Mouse (Mus musculus) myocyte (in vitro differentiated cells): ENCODE results near the gene Espn. TPM values are rescaled to one million over a fixed set of nuclear protein-coding genes. Genes with fewer than 3 reads are reported as not detected.

Source experiments
- H3K27me3 ChIP-seq: one replicate; pipeline ENCODE4 v1.6.1; 2011; ENCODE audit not compliant: control insufficient read depth, insufficient read depth, insufficient read length
- H3K36me3 ChIP-seq: one replicate; pipeline ENCODE4 v1.6.1; 2011; ENCODE audit not compliant: control insufficient read depth, insufficient read depth
- H3K4me2 ChIP-seq: one replicate; pipeline ENCODE4 v1.6.1; 2011; ENCODE audit warnings: low read depth, control low read depth
- H3K4me3 ChIP-seq: one replicate; pipeline ENCODE4 v1.5.1; 2011; ENCODE audit warnings: mild to moderate bottlenecking, control low read depth, moderate library complexity
- H3K79me2 ChIP-seq: one replicate; pipeline ENCODE4 v1.6.1; 2011; ENCODE audit not compliant: control insufficient read depth, insufficient read depth
- H3ac ChIP-seq: one replicate; pipeline ENCODE4 v1.6.1; 2011; ENCODE audit not compliant: control insufficient read depth, insufficient read length
- CEBPB ChIP-seq: IDR thresholded peaks from 2 replicates; pipeline ENCODE4 v1.6.1; 2011; ENCODE audit warnings: mild to moderate bottlenecking, moderate library complexity; ENCODE audit not compliant: poor library complexity, insufficient read depth, severe bottlenecking
- E2F4 ChIP-seq: IDR thresholded peaks from one replicate; pipeline ENCODE4 v1.6.1; 2011; ENCODE audit warnings: mild to moderate bottlenecking, control low read depth, moderate library complexity; ENCODE audit not compliant: insufficient read depth
- MAX ChIP-seq: IDR thresholded peaks from one replicate; pipeline ENCODE4 v1.6.1; 2011; ENCODE audit warnings: low read depth, mild to moderate bottlenecking, control low read depth
- MYOD1 ChIP-seq, 3 experiments: IDR thresholded peaks; one replicate each; pipeline ENCODE4 v1.6.1; 2011; ENCODE audit warnings: control low read depth in 2 of 3, low read depth in 2 of 3, mild to moderate bottlenecking in 2 of 3, moderate library complexity in 1 of 3; ENCODE audit not compliant: insufficient read length in 2 of 3, control insufficient read depth in 1 of 3
- MYOG ChIP-seq, 3 experiments: IDR thresholded peaks; one replicate each; pipeline ENCODE4 v1.6.1; 2011; ENCODE audit warnings: control low read depth in 2 of 3, low read depth in 2 of 3, mild to moderate bottlenecking in 2 of 3; ENCODE audit not compliant: insufficient read length in 2 of 3, control insufficient read depth in 1 of 3, insufficient read depth in 1 of 3
- POLR2A ChIP-seq: IDR thresholded peaks from one replicate; pipeline ENCODE4 v1.6.1; 2011; ENCODE audit warnings: low read depth, mild to moderate bottlenecking, control low read depth, moderate library complexity; ENCODE audit not compliant: insufficient read length
- POLR2AphosphoS2 ChIP-seq: IDR thresholded peaks from one replicate; pipeline ENCODE4 v1.6.1; 2011; ENCODE audit warnings: low read depth, control low read depth; ENCODE audit not compliant: insufficient read length
- REST ChIP-seq: IDR thresholded peaks from one replicate; pipeline ENCODE4 v1.6.1; 2011; ENCODE audit warnings: mild to moderate bottlenecking, control low read depth, moderate library complexity; ENCODE audit not compliant: insufficient read depth, insufficient read length
- SRF ChIP-seq: IDR thresholded peaks from one replicate; pipeline ENCODE4 v1.6.1; 2011; ENCODE audit warnings: low read depth; ENCODE audit not compliant: control insufficient read depth, insufficient read length
- TCF12 ChIP-seq: IDR thresholded peaks from one replicate; pipeline ENCODE4 v1.6.1; 2011; ENCODE audit warnings: mild to moderate bottlenecking, control low read depth; ENCODE audit not compliant: poor library complexity, insufficient read depth, severe bottlenecking
- TCF3 ChIP-seq: IDR thresholded peaks from one replicate; pipeline ENCODE4 v1.6.1; 2011; ENCODE audit warnings: low read depth, control low read depth; ENCODE audit not compliant: insufficient read length
- USF1 ChIP-seq: IDR thresholded peaks from one replicate; pipeline ENCODE4 v1.6.1; 2011; ENCODE audit warnings: low read depth, mild to moderate bottlenecking, control low read depth, moderate library complexity
- polyA plus RNA-seq: library from polyadenylated mRNA; unstranded; fragments of >200 nt; fragmentation: generic; extraction: Trizol; gene quantifications from one replicate; pipeline ENCODE4 v1.2.1, GENCODE M21; 2012; ENCODE audit warnings: missing spikeins

Gene Espn
- polyA plus RNA-seq, 1 experiment, result 0.65 TPM

DNA sequence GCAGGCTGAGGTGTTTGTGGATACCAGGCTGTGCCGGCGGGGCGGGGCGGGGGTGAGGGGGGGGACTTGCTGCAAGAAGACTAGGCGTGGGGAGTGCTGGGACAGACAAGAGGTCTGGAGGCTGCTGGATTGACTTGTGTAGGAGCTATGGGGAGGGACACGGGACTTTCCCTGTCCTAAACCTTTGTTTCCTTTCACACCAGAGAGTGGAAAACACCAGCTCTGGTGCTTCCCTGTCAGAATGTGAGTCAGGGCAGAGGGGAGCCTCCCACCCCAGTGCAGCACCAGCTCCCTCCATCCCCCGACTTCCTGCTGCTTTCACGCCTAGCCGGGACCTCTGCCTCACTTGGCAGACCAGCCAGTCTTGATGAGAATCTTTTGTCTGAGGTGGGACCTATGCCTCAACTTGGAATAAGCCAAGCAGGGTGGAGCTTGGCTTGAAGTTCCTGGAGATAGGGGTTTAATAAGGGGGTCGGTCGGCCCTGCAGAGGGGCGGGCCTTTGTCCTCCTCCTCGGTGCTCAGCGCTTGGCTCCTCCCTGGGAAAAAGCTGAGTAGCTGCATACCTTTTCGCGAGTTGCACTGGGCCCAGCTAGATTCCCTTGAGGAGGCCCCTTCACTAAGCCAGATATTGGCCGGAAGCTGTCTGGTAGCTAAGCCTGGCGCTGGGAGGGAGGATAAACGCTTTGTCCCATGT, 33.5 kb upstream of the Espn start:
- peaks cover 64% of the 10 kb centered on the region for H3K79me2 ChIP-seq
- H3K27me3 ChIP-seq, result no peaks in the 10 kb centered on the region
- peak overlapping the region; percentile 83 for H3K4me2 ChIP-seq
- peak overlapping the region; percentile 34 for H3K4me3 ChIP-seq
- peaks cover 6% of the 10 kb centered on the region for H3K36me3 ChIP-seq
- peak; percentile 23 for TF ChIP-seq POLR2A
- TF ChIP-seq CEBPB, result no peak
- peak; percentile 55 for TF ChIP-seq POLR2AphosphoS2
- no peak for TF ChIP-seq MYOG (IDR thresholded peaks at IDR 0.05; ENCODE audit: control insufficient read depth in 1 of 3, insufficient read depth in 1 of 3, insufficient read length in 2 of 3, low read depth in 2 of 3)
- TF ChIP-seq TCF12, result no peak
- H3ac ChIP-seq, result peak overlapping the region; percentile 8

DNA sequence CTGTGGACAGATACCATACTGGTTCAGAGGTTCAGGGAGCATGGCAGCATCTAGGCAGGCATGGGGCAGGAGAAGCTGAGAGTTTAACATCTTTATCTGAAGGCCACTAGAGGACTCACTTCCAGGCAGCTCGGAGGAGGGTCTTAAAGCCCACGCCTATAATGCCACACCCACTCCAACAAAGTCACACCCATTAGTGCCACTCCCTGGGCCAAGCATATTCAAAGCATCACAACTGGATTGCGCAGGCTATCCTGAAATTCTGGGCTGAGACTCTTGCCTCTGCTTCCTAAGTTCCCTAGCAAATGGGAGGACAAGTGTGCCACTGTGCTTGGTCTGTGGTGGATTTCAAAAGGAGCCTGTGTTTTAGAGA, 33.0 kb upstream of the Espn start:
- no peaks in the 10 kb centered on the region for H3K27me3 ChIP-seq
- peaks cover 6% of the 10 kb centered on the region for H3K36me3 ChIP-seq
- peak overlapping the region; percentile 83 for H3K4me2 ChIP-seq
- H3K4me3 ChIP-seq, result peak overlapping the region; percentile 34
- TF ChIP-seq POLR2AphosphoS2 (peak; percentile 24), CEBPB (0 out of 2 replicates have a peak, but pooled peaks have one; percentile 14), MAX (no peak), USF1 (no peak), SRF (no peak), TCF3 (no peak), MYOD1 (IDR thresholded peaks at IDR 0.05; ENCODE audit: control insufficient read depth in 1 of 3, insufficient read length in 2 of 3, low read depth in 2 of 3) (no peak), E2F4 (no peak), POLR2A (peak; percentile 47), MYOG (IDR thresholded peaks at IDR 0.05; ENCODE audit: control insufficient read depth in 1 of 3, insufficient read depth in 1 of 3, insufficient read length in 2 of 3, low read depth in 2 of 3) (no peak)
- peaks cover 64% of the 10 kb centered on the region for H3K79me2 ChIP-seq
- no peak overlapping the region for H3ac ChIP-seq

DNA sequence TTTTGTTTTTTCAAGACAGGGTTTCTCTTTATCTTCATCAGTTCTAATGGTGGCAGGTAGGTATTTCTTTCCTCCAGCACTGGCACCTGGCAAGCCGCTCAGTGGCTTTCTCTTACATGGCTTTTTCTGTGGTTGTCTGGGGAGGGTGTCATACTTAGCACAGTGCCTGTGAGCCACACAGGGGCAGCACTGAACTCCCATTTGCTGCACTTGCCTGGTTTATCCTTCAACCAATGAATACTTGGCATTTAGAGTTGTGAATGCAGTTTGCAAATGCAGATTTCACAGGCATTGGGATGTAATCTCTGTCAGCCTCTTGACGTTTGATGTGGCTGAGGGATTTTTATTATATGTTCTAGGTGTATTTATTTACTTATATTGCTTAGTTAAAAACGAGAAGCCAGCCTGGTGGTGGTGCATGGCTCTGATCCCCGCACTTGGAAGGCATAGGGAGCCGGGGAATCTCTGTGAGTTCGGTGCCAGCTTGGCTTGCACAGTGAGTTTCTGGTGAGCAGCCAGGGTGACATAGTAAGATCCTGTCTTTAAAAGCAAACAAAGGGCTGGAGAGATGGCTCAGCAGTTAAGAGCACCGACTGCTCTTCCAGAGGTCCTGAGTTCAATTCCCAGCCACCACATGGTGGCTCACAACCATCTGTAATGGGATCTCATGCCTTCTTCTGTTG, 32.3 kb upstream of the Espn start:
- Histone ChIP-seq H3ac (no peak overlapping the region), H3K4me2 (peak overlapping the region; percentile 39), H3K4me3 (peak overlapping the region; percentile 34), H3K27me3 (no peaks in the 10 kb centered on the region), H3K79me2 (peaks cover 64% of the 10 kb centered on the region), H3K36me3 (peaks cover 6% of the 10 kb centered on the region)
- TF ChIP-seq USF1 (no peak), CEBPB (no peak), MYOG (IDR thresholded peaks at IDR 0.05; ENCODE audit: control insufficient read depth in 1 of 3, insufficient read depth in 1 of 3, insufficient read length in 2 of 3, low read depth in 2 of 3) (no peak), MYOD1 (IDR thresholded peaks at IDR 0.05; ENCODE audit: control insufficient read depth in 1 of 3, insufficient read length in 2 of 3, low read depth in 2 of 3) (no peak), POLR2A (no peak), TCF12 (no peak), SRF (no peak)

- H3K27me3 ChIP-seq, result no peaks in the 10 kb centered on the region
- TF ChIP-seq MYOD1 (IDR thresholded peaks at IDR 0.05; ENCODE audit: control insufficient read depth in 1 of 3, insufficient read length in 2 of 3, low read depth in 2 of 3), result no peak
- no peak for TF ChIP-seq POLR2A
- TF ChIP-seq TCF12, result no peak
- no peak for TF ChIP-seq USF1
- TF ChIP-seq REST, result no peak
- no peak for TF ChIP-seq MAX
- no peak for TF ChIP-seq POLR2AphosphoS2
- no peak for TF ChIP-seq CEBPB
- no peak for TF ChIP-seq MYOG (IDR thresholded peaks at IDR 0.05; ENCODE audit: control insufficient read depth in 1 of 3, insufficient read depth in 1 of 3, insufficient read length in 2 of 3, low read depth in 2 of 3)
- TF ChIP-seq E2F4, result no peak
- no peak for TF ChIP-seq TCF3
- H3K4me3 ChIP-seq, result no peak overlapping the region
- no peak overlapping the region for H3K4me2 ChIP-seq
- H3K36me3 ChIP-seq, result peaks cover 6% of the 10 kb centered on the region
- peaks cover 55% of the 10 kb centered on the region for H3K79me2 ChIP-seq
- H3ac ChIP-seq, result no peak overlapping the region
These were observed 30.0 kb upstream of the Espn start for GRCm38 (mm10) chr4:152182205-152182604.
